Mouse (Mus musculus) forebrain, postnatal 0 days (tissue): ENCODE measurements around the gene Higd2a. TPM values are rescaled to one million over a fixed set of nuclear protein-coding genes. Genes with fewer than 3 reads are reported as not detected.
A peak's percentile ranks its signal among the peaks of the same experiment; 100 is the strongest.

ENCODE experiments used
- ATAC-seq: fragments of 200-750 bp; cut with Nextera tagmentation; 2 replicates; pipeline ENCODE4 v1.8.0; 2017; ENCODE audit warnings: mild to moderate bottlenecking, moderate library complexity
- DNase-seq: peaks from one replicate; pipeline ENCODE4 v3.0.0-alpha.2; 2015
- H3K27ac ChIP-seq: fragments of 300-500 bp; sonication (generic); 2 replicates; pipeline ENCODE4 v1.5.1; 2014; ENCODE audit warnings: low read depth, mild to moderate bottlenecking, antibody characterized with exemption, low read length, moderate library complexity, mixed read lengths
- H3K27me3 ChIP-seq: fragments of 300-500 bp; sonication (generic); 2 replicates; pipeline ENCODE4 v1.6.1; 2014; ENCODE audit warnings: mild to moderate bottlenecking, low read length, mixed read lengths; ENCODE audit not compliant: insufficient read depth
- H3K36me3 ChIP-seq: fragments of 300-500 bp; sonication (generic); 2 replicates; pipeline ENCODE4 v1.6.1; 2014; ENCODE audit warnings: mild to moderate bottlenecking, moderate library complexity; ENCODE audit not compliant: insufficient read depth
- H3K4me1 ChIP-seq: fragments of 300-500 bp; sonication (generic); 2 replicates; pipeline ENCODE4 v1.6.1; 2014; ENCODE audit warnings: antibody characterized with exemption; ENCODE audit not compliant: insufficient read depth
- H3K4me2 ChIP-seq: fragments of 300-500 bp; sonication (generic); 2 replicates; pipeline ENCODE4 v1.6.1; 2014; ENCODE audit warnings: low read depth, mild to moderate bottlenecking, moderate library complexity
- H3K4me3 ChIP-seq: fragments of 300-500 bp; sonication (generic); 2 replicates; pipeline ENCODE4 v1.5.1; 2014; ENCODE audit warnings: low read depth, low read length, mixed read lengths
- H3K9ac ChIP-seq: fragments of 300-500 bp; sonication (generic); 2 replicates; pipeline ENCODE4 v1.6.1; 2014; ENCODE audit warnings: mild to moderate bottlenecking
- H3K9me3 ChIP-seq: fragments of 300-500 bp; sonication (generic); 2 replicates; pipeline ENCODE4 v1.6.1; 2016; ENCODE audit warnings: low read length
- CTCF ChIP-seq: sonication (generic); IDR thresholded peaks from 2 replicates; pipeline ENCODE4 v1.5.1; 2016; ENCODE audit warnings: antibody characterized with exemption, control low read depth, low read depth
- WGBS: fragments of 180-500 bp; shearing (Covaris S2); extraction: QIAGEN DNeasy Blood & Tissue Kit; methylation state at CpG from one replicate; pipeline ENCODE4 v1.1.7; 2014; 5-methylcytosine and 5-hydroxymethylcytosine counted together
- polyA plus RNA-seq: library from polyadenylated mRNA; unstranded; fragments of >200 nt; fragmentation: Nextera tagmentation; extraction: Ambion mirVana; gene quantifications from 2 replicates; pipeline ENCODE4 v1.2.1, GENCODE M21; 2015
- total RNA-seq: library from RNA; depleted of rRNA; stranded (reverse); fragments of >200 nt; gene quantifications from 2 replicates; pipeline ENCODE4 v1.2.3, GENCODE M21; 2014; rRNA removed

Higd2a gene
- total RNA-seq: 110 and 148 TPM in 2 replicates
- 326 and 343 TPM in 2 replicates for polyA plus RNA-seq

DNA sequence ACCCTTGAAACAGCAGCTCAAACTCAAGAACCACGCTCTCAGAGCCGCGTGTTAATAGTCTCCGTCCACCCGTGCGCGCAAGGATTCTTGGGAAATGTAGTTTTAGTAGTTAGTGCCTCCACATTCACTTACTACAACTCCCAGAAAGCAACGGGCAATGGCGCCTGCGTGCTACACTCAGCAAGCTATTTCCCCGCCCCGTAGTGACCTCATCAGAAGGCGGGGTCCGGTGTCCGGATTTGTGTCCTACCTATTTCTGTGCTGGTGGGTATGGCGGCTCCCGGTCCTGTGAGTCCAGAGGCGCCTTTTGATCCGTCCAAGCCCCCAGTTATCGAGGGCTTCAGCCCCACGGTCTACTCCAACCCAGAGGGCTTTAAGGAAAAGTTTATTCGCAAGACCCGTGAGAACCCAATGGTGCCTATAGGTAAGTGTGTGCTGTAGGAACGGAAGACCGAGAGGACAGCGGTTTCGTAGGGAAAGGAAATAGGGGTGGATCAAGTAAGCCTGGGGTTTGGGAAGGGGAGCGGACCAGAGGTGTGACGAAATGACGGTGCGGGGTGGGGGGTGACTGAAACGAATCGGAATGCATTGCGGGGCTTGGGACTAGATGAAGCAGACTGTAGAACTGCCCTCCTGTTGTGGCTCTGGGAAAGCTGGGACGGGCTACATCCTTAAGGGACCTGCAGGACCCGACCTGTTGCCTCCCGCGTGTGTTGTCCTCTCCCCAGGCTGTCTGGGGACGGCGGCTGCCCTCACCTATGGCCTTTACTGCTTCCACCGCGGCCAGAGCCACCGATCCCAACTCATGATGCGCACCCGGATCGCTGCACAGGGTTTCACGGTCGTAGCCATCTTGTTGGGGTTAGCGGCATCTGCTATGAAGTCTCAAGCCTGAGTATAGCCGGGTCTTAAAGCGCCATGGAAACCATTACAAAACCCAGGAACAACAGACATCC is at the start of gene Higd2a, which contains the start of gene Nop16:
TSS of gene Higd2a (plus strand) at position 212 of the 956 bp plus-strand sequence.
TSS of gene Nop16 (minus strand) at position 95 of the 956 bp plus-strand sequence.
- H3K4me3 ChIP-seq: peak within 1 kb of the TSS; percentile 62
- ATAC-seq: peak; percentile 96

DNA sequence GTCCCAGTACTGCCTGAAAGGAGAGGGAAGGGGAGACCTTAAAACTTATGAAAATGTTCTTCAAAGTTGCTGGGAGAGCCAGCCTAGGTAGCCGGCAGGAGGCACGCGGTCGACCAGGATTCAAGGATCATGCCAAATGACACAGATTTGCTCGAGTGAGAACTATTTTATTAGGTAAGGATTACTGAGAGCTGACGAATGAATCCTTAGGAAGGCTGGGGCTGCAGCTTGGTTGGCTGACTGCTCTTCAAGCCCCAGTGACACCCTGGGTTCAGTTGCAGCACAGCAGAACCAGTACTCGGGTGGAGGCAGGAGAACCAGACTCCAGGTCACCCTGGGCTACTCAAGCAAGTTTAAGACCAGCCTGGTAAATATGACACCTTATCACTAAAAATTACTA is 42.0 kb upstream of the Higd2a start:
- H3K36me3 ChIP-seq: peaks cover 65% of the 10 kb centered on the region
- WGBS: 83% methylated on average over 7 of the region's 7 CpGs
- no peak overlapping the region for H3K4me2 ChIP-seq
- H3K4me1 ChIP-seq: no peaks in the 10 kb centered on the region
- H3K27ac ChIP-seq: no peak overlapping the region
- no peaks in the 10 kb centered on the region for H3K27me3 ChIP-seq
- ATAC-seq: no peak
- H3K9ac ChIP-seq: no peak overlapping the region
- no peak for DNase-seq
- H3K9me3 ChIP-seq: no peaks in the 10 kb centered on the region
- no peak overlapping the region for H3K4me3 ChIP-seq
- no peak for TF ChIP-seq CTCF

More for the DNA sequence above, at the start of gene Higd2a, which contains the start of gene Nop16:
- Histone ChIP-seq H3K36me3 (peaks cover 33% of the 10 kb centered on the region), H3K27ac (peak within 1 kb of the TSS; percentile 90), H3K4me1 (peaks cover 9% of the 10 kb centered on the region; the same call in 1 of the 2 replicates), H3K27me3 (no peaks in the 10 kb centered on the region), H3K9me3 (no peaks in the 10 kb centered on the region), H3K9ac (peak within 1 kb of the TSS; percentile 79), H3K4me2 (peak within 1 kb of the TSS; percentile 74)
- WGBS: 1% methylated on average over 51 of the region's 51 CpGs
- TF ChIP-seq CTCF: no peak
- DNase-seq: peak; percentile 98

DNA sequence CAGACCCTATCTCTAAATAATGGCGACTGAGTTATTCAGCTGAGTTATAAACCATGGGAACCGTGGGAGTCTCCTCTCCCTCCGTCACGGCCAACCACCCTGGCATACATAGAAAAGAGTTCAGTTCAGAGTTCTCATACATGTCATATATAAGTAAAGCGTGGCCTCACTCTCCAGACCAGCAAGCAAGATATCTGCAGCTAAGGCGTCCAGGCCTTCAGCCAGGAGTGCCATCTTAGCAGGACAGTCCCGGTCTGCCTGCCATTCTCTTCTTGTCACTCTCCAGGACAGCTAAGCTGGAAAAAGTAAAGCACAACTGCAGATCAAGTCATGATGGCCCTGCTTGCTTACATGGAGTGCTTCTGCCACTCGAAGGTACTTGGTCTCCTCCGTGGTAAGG is 33.8 kb upstream of the Higd2a start:
- 93% methylated on average over 9 of the region's 9 CpGs for WGBS
- no peak for TF ChIP-seq CTCF
- no peaks in the 10 kb centered on the region for H3K4me1 ChIP-seq
- H3K9me3 ChIP-seq: no peaks in the 10 kb centered on the region
- H3K4me2 ChIP-seq: no peak overlapping the region
- no peak overlapping the region for H3K9ac ChIP-seq
- no peak overlapping the region for H3K27ac ChIP-seq
- ATAC-seq (no peak), DNase-seq (no peak)
- peaks cover 81% of the 10 kb centered on the region for H3K36me3 ChIP-seq
- H3K27me3 ChIP-seq: no peaks in the 10 kb centered on the region
- no peak overlapping the region for H3K4me3 ChIP-seq

DNA sequence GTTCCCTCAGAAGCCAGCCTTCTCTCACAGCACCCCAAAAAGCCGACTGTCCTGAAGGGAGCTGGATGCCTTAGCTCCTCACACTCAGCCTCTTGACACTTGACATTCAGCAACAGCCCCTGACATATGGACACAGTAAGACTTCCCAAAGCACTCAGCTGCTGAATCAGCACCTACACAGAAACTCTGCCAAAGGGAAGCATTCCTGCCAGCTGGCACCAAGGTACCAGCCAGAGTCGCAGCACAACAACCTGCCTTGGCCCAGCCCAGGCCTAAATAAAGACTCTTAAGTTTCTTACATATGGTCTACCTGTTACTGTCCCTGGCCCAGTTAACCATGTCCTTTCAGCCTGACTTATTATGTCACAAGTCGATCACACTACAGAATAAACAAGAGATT is 33.2 kb upstream of the Higd2a start:
- ATAC-seq: no peak
- Histone ChIP-seq H3K4me3 (no peak overlapping the region), H3K9ac (no peak overlapping the region), H3K4me1 (no peaks in the 10 kb centered on the region), H3K27ac (no peak overlapping the region), H3K27me3 (no peaks in the 10 kb centered on the region), H3K9me3 (no peaks in the 10 kb centered on the region), H3K36me3 (peaks cover 80% of the 10 kb centered on the region), H3K4me2 (no peak overlapping the region)
- WGBS: 71% methylated on average over 3 of the region's 3 CpGs
- no peak for TF ChIP-seq CTCF
- DNase-seq: no peak

DNA sequence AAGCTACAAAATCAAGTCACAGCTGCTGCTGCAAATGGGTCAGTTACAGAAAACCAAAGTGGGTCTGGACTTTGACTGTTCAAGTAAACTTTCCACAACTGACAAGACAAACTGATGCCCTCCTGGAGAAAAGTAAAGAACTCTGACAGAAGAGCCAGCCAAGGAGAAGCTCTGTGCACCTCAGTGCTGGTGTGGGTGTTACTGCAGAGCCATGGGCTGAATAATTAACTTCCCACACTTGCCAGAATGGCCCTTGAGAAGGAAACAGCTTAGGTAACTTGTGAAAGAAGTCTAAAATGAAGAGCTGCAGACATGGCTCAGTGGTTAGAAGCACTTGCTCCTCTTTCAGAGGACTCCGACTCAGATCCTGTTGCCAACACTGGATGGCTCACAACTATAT is 32.4 kb upstream of the Higd2a start:
- H3K9me3 ChIP-seq: no peaks in the 10 kb centered on the region
- TF ChIP-seq CTCF: no peak
- WGBS: 95% methylated on average over 1 of the region's 1 CpGs
- DNase-seq (no peak), ATAC-seq (no peak)
- H3K4me1 ChIP-seq: no peaks in the 10 kb centered on the region
- H3K4me2 ChIP-seq: no peak overlapping the region
- no peak overlapping the region for H3K4me3 ChIP-seq
- peaks cover 77% of the 10 kb centered on the region for H3K36me3 ChIP-seq
- no peaks in the 10 kb centered on the region for H3K27me3 ChIP-seq
- no peak overlapping the region for H3K9ac ChIP-seq
- H3K27ac ChIP-seq: no peak overlapping the region

DNA sequence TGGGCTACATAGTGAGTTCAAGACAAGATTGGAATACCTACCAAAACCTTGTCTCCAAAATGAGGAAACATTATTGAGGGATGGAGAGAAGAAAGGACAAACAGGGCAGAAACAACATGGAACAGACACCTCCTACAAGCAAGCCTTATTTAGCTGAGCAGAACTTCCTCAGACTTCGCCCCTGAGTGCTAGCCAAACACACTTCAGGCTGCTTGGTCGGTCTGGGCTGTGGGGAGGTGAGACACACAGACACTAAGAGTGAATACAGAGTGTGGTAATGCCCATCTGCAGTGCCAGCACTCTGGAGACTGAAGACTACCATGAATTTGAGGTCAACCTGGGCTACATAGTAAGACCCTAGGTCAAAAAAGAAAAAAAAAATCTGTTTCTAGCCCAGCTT is 30.4 kb upstream of the Higd2a start:
- Histone ChIP-seq H3K27ac (no peak overlapping the region), H3K4me1 (peaks cover 8% of the 10 kb centered on the region), H3K27me3 (no peaks in the 10 kb centered on the region), H3K9me3 (no peaks in the 10 kb centered on the region), H3K4me2 (no peak overlapping the region), H3K9ac (no peak overlapping the region), H3K4me3 (no peak overlapping the region), H3K36me3 (peaks cover 61% of the 10 kb centered on the region)
- 94% methylated on average over 2 of the region's 2 CpGs for WGBS
- DNase-seq (no peak), ATAC-seq (no peak)
- TF ChIP-seq CTCF: no peak

DNA sequence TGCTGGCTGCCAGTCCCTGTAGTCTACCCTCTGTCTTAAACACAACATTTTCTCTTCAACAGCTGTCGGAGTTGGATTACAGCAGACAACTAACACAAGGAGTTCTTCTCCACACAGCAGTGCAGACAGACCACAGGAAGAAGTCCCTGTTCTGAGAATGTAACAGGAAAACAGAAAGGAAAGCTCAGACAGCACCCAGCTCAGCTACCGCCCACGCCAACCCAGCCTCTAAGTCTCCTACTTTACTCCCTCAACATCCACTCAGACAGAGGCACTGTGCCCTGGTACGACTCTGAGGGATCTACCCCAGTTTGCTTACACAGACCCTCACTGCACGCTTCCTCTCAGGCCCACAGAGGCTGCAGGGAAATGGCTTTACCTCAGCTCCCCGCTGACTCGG is 29.4 kb upstream of the Higd2a start:
- ATAC-seq (no peak), DNase-seq (no peak)
- no peaks in the 10 kb centered on the region for H3K27me3 ChIP-seq
- H3K9ac ChIP-seq: no peak overlapping the region
- 88% methylated on average over 7 of the region's 7 CpGs for WGBS
- H3K9me3 ChIP-seq: no peaks in the 10 kb centered on the region
- H3K4me3 ChIP-seq: no peak overlapping the region
- peaks cover 59% of the 10 kb centered on the region for H3K36me3 ChIP-seq
- no peak overlapping the region for H3K4me2 ChIP-seq
- no peak overlapping the region for H3K27ac ChIP-seq
- no peak for TF ChIP-seq CTCF
- peaks cover 8% of the 10 kb centered on the region for H3K4me1 ChIP-seq
